In the genomic region with DNA sequence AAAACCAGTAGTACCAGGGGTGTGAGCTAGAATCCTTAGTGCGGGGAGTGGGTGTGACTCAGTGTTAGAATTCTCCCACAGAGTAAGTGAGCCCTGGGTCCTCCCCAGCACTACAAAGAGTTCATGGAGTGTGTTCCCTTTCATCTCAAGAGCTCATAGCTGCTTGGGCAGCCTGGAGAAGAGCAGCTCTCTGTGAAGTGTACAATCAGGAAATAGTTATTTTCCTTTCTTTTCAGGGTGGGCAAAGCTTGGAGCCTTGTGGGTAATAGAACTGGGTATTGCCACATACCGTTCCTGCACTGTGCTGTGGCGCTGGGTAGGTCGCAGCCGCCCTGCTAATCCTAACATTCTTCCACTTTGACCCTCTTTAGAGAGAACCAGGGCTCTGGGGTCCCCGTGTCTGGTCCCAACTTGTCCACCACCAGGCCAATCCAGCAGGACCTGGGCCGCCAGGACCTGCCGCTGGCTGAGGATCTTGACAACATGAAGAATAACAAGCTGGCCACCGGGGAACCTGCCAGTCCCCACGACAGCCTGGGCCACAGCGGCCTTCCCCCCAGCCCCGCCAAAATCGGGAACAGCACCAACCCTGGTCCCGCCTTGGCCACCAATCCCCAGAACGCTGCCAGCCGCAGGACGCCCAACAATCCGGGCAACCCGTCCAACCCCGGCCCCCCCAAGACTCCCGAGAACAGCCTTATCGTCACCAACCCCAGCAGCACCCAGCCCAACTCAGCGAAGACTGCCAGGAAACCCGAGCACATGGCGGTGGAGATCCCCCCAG, we compare ENCODE assay signal across 20 mouse cellular contexts.
A peak's percentile ranks its signal among the peaks of the same experiment; 100 is the strongest.
DNase-seq lines count a peak whose midpoint lies in the region; ATAC-seq and TF ChIP-seq lines count a peak whose summit lies in the region.
"Had no signal": no experiment of that assay in that cellular context is flagged by ENCODE, and none has a peak within 500 bp of the region (broad histone marks: within the 10 kb centered on the region; RNA-seq: fewer than 3 reads in every experiment).

No protein-coding gene starts in this region.

- no peaks in the 10 kb centered on the region for H3K79me2 ChIP-seq in MEL (ENCODE audit: control insufficient read depth, insufficient read depth, low read length, poor library complexity)

- H3K9me3 ChIP-seq in MEL (replicated peaks; ENCODE audit: insufficient read depth, low read length): no peaks in the 10 kb centered on the region
- no peaks in the 10 kb centered on the region for H3K9me3 ChIP-seq in lung, postnatal 0 days (ENCODE audit: low read length)
- H3K9me3 ChIP-seq: embryonic facial prominence, embryonic 10.5 days; forebrain, embryonic 12.5 days; heart, embryonic 12.5 days; midbrain, embryonic 12.5 days; neural tube, embryonic 12.5 days had no signal

- no peaks in the 10 kb centered on the region for H3K27me3 ChIP-seq in MEL (ENCODE audit: control insufficient read depth in 1 of 2, insufficient read depth in 2 of 2, low read length in 2 of 2)
- 0 out of 2 replicates have a peak, but pooled peaks cover 5% of the 10 kb centered on the region for H3K27me3 ChIP-seq in lung, postnatal 0 days (replicated peaks; ENCODE audit: insufficient read depth, low read length)
- H3K27me3 ChIP-seq: forebrain, embryonic 12.5 days; midbrain, embryonic 12.5 days had no signal

- no peak for TF ChIP-seq RAD21 in MEL (IDR thresholded peaks at IDR 0.05; ENCODE audit: low read depth, low read length)

- H3K4me2 ChIP-seq in lung, postnatal 0 days (replicated peaks; ENCODE audit: low read depth, low read length): peak overlapping the region; percentile 49
- H3K4me2 ChIP-seq: forebrain, embryonic 12.5 days; heart, embryonic 12.5 days; hindbrain, embryonic 14.5 days; midbrain, embryonic 12.5 days; neural tube, embryonic 12.5 days had no signal

- intact Hi-C loops in left cerebral cortex, postnatal 4 days (cut with DNase I): no loop called here

- no peak overlapping the region for H3K9ac ChIP-seq in MEL (ENCODE audit: control insufficient read depth, low read depth, low read length, poor library complexity, severe bottlenecking)
- no peak overlapping the region for H3K9ac ChIP-seq in lung, postnatal 0 days (replicated peaks; ENCODE audit: low read depth)
- H3K9ac ChIP-seq: forebrain, embryonic 12.5 days; heart, embryonic 12.5 days; hindbrain, embryonic 14.5 days; liver, embryonic 14.5 days; midbrain, embryonic 12.5 days; neural tube, embryonic 12.5 days had no signal

- TF ChIP-seq CTCF in MEL (IDR thresholded peaks at IDR 0.05 in 2 of 3, conservative IDR thresholded peaks at IDR 0.05 in 1 of 3; ENCODE audit: control insufficient read depth in 1 of 3, insufficient read depth in 1 of 3, low read depth in 2 of 3, low read length in 3 of 3, poor library complexity in 1 of 3, severe bottlenecking in 1 of 3): 0 out of 6 replicates have a peak, but pooled peaks of 1 of the 3 experiments have one; percentile 0
- TF ChIP-seq CTCF in lung, postnatal 0 days (IDR thresholded peaks at IDR 0.05): no peak

- peaks cover 0 to 7% of the 10 kb centered on the region in 2 experiments; a peak in 2 of 4 replicates for H3K36me3 ChIP-seq in MEL (ENCODE audit: control insufficient read depth in 1 of 2, insufficient read depth in 2 of 2, low read length in 2 of 2)
- H3K36me3 ChIP-seq in lung, postnatal 0 days (ENCODE audit: insufficient read depth, low read length): no peaks in the 10 kb centered on the region
- H3K36me3 ChIP-seq: embryonic facial prominence, embryonic 10.5 days; heart, embryonic 12.5 days had no signal

- H3K4me1 ChIP-seq in MEL (ENCODE audit: control insufficient read depth in 1 of 2, insufficient read depth in 2 of 2, low read length in 2 of 2): peaks cover 2 to 21% of the 10 kb centered on the region in 2 experiments
- no peaks in the 10 kb centered on the region for H3K4me1 ChIP-seq in lung, postnatal 0 days (ENCODE audit: insufficient read depth, low read depth, low read length)
- H3K4me1 ChIP-seq: midbrain, embryonic 12.5 days had no signal

- ATAC-seq in lung, postnatal 0 days: peak; percentile 89
- ATAC-seq: Patski had no signal

- TF ChIP-seq EP300 in MEL (IDR thresholded peaks at IDR 0.05; ENCODE audit: low read depth in 1 of 2, low read length in 2 of 2): no peak
- TF ChIP-seq EP300 in lung, postnatal 0 days (IDR thresholded peaks at IDR 0.05): no peak

- no peak for TF ChIP-seq POLR2A in MEL (IDR thresholded peaks at IDR 0.05; ENCODE audit: control insufficient read depth in 1 of 2, insufficient read depth in 1 of 2, low read depth in 1 of 2, low read length in 2 of 2, poor library complexity in 1 of 2)

- 52% methylated on average over 25 of the region's 25 CpGs for WGBS in lung, postnatal 0 days

- H3K4me3 ChIP-seq in MEL (ENCODE audit: control insufficient read depth in 1 of 2, insufficient read depth in 1 of 2, low read depth in 2 of 2, low read length in 2 of 2): no peak overlapping the region
- H3K4me3 ChIP-seq in lung, postnatal 0 days (ENCODE audit: low read depth, low read length): peak overlapping the region; percentile 21; the same call in 1 of the 2 replicates
- H3K4me3 ChIP-seq: embryonic facial prominence, embryonic 10.5 days; forebrain, embryonic 12.5 days; heart, embryonic 12.5 days; midbrain, embryonic 12.5 days; neural tube, embryonic 12.5 days had no signal

- peak; percentile 41 for DNase-seq in left cerebral cortex, postnatal 4 days
- DNase-seq in left cerebral cortex, adult 11 months (ENCODE audit: low spot score): no peak
- peak; percentile 28 for DNase-seq in MEL (ENCODE audit: low read depth, low spot score)
- DNase-seq in cerebellum, adult 9-10 months: peak; percentile 74
- DNase-seq in lung, postnatal 0 days (ENCODE audit: low spot score): peak; percentile 82
- no peak for DNase-seq in spleen, postnatal 4 days (ENCODE audit: low spot score in 2 of 2)
- no peak for DNase-seq in frontal cortex, postnatal 14 days (ENCODE audit: low spot score in 2 of 2)
- no peak for DNase-seq in layer of hippocampus, adult 11-12 months (ENCODE audit: low spot score)
- DNase-seq: adrenal gland, postnatal 10 days; gastrocnemius, postnatal 36 days; kidney, postnatal 36 days; right cerebral cortex, postnatal 4 days had no signal

- no peak overlapping the region for H3K27ac ChIP-seq in MEL (ENCODE audit: control insufficient read depth, low read depth, low read length)
- peak overlapping the region; percentile 71 for H3K27ac ChIP-seq in lung, postnatal 0 days (ENCODE audit: low read length)
- H3K27ac ChIP-seq: embryonic facial prominence, embryonic 10.5 days; forebrain, embryonic 12.5 days; hindbrain, embryonic 14.5 days; liver, embryonic 14.5 days; midbrain, embryonic 12.5 days; neural tube, embryonic 12.5 days had no signal

TF ChIP-seq in MEL, 35 proteins besides CTCF, POLR2A, EP300 and RAD21:
- TF ChIP-seq POLR2AphosphoS5 (IDR thresholded peaks at IDR 0.05; ENCODE audit: borderline replicate concordance, low read depth, low read length) (no peak), SMC3 (IDR thresholded peaks at IDR 0.05; ENCODE audit: low read depth, low read length) (no peak)

Comparison
In these comparisons a context has a peak if more than half of its experiments do, and no peak if none do; other contexts are left out.
1. DNase-seq: peak in left cerebral cortex, postnatal 4 days (single experiment), MEL (single experiment), cerebellum, adult 9-10 months (single experiment) and lung, postnatal 0 days (single experiment); none in left cerebral cortex, adult 11 months (single experiment), spleen, postnatal 4 days (0 of 2), frontal cortex, postnatal 14 days (0 of 2) and layer of hippocampus, adult 11-12 months (single experiment).